Mouse (Mus musculus) 3134 (cell line): Measurements from ENCODE around the gene Bhlhe41.

ENCODE experiments used
- DNase-seq: peaks from one replicate; pipeline ENCODE4 v3.0.0-alpha.2; 2011; ENCODE audit warnings: low spot score; ENCODE audit not compliant: insufficient read length; ENCODE audit errors: extremely low read depth

The Bhlhe41 gene

DNA sequence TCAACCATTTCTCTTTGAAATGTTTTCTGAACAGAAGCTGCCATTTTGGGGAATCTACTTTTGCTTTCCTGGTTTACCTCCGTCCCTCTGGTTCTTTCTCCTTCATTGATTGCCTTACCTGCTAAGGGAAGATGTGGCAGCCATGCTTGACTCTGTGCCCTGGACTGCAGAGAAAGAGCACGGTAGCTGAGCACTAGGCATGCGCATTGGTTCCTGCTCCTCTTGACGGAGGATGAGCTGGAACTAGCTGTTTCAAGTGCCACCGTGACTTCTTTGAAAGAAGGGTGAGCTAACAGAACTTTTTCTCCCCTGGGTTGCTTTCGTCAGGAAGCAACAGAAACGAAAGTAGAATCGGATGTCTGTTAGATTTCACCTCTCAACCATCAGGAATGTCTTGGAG, 17.7 kb downstream of the Bhlhe41 start:
- DNase-seq = no peak

DNA sequence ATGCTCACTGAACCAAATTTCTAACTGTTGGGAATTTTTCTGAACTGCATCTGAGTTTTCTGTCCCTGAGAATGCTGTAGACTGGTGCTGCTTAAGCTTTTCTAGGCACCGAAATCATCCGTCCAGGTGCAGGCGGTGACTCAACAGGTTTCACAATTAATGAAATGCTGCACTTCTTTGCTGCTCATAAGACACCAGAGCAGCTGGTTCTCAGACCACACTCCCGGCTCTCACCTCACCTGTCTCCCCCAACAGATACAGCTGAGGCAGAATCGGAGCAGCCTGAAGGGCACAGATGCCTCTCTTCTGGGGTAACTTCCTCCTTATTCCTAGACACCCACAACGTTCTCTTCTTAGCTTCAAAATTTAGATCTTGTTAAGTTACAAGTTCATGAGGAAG, 18.4 kb downstream of the Bhlhe41 start:
- no peak for DNase-seq

DNA sequence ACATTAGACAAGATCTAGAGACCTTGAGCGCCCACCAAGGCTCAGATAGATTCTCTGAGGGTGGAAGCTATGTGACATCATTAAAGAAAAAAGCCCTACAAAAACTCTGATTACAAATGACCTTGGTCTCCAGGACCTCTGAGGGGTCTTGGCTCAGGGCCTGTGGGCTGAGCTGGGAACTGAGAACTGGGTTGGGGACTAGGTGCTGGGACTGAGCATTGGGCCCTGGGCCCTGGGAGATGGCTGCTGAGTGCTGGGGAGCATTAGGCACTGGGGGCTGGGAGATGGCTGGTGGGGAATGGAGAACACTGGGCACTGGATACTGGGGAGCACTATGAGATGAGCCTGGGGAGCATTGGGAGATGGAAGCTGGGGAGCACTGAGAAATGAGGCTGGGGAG, 19.3 kb downstream of the Bhlhe41 start:
- DNase-seq = no peak

DNA sequence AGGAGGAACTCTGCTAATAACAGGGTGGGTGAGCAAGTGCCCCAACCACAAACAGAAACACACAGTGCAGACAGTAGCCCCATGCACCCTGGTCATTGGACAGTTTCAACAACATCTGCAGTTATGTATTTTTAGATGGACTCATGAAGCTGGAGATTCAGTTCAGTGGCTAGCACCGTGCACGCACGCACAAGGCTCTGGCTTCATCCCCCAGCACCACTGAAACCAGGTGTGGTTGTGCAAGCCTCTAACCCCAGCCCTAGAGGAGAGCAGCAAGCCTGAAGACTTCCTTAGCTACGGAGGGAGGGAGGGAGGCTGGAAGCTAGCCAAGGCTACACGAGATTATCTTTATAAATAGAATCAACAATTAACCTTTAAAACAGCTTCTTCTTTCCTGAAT, 19.7 kb downstream of the Bhlhe41 start:
- DNase-seq = no peak

DNA sequence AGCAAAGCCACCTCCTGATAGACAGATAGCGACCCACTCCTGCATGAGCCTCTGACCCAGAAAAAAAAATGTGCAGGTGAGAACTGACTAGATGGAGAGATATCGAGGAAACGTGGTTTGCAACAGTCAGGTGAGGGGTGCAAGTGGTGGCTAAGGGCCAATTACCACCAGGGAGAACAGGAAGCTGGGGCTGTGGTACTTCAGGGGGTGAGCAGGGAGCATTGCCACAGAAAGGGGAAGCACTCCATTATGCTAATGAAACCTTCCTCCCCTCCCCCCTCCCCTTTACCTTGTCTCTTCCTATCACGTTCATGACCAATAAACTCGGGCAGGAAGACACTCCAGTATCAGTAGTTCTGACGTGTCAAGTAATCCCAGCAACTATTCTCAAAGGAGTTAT, 30.0 kb downstream of the Bhlhe41 start:
- DNase-seq = no peak

DNA sequence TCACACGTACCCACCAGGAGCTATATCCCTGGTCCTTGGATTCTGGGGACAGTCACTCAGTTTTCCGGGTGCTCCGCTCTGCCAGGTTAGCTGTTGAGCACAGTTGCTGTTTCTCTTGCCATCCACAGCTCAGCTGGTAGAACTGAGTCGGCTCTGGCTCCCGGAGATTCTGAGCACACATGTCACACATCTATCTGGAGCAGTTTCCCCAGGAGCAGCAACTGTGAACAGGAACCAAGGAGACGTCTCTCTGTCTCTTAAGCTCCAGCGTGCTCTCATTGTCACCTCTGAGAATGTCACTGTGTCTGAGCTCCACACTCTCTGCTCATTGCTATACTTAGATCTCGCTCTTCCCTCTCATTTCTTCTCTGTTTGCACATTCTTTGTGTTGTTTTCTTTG, 32.4 kb downstream of the Bhlhe41 start:
- no peak for DNase-seq

DNA sequence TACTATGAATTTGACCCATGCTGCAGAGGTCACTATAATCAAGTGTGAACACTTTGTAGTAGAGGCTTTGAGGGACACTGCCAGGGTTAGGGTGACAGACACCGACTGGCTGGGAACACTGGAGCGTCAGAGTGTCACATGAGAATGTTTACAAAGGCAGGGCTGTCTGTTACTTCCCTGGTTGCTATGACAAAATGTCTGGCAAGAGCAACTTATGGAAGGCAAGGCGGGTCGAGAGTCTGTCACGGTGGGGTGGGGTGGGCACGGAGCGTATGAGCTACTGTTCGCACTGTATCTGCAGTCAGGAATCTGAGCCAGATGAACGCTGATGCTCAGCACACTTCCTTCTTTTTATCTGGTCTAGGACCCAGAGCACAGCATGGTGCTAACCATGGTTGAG, 34.7 kb downstream of the Bhlhe41 start:
- DNase-seq = no peak

DNA sequence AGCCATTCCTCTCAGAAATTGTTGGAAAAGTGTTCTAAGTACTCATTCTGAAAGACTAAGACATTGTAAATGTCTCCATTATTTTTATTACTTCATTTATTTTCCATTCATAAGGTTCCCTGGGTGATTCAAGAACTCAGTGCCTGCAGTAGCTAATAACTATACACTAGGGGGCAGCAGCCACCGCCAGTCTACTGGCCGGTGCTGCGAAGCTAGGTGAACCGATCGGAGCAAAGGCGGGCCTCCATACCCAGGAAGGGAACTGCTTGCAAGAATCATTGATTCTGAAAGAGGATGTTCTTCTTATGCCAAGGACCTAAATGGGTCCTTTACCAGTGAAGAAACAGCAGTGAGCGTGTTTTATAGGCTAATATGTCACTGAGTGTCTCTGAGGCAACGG, 35.2 kb downstream of the Bhlhe41 start:
- DNase-seq = peak; percentile 72

DNA sequence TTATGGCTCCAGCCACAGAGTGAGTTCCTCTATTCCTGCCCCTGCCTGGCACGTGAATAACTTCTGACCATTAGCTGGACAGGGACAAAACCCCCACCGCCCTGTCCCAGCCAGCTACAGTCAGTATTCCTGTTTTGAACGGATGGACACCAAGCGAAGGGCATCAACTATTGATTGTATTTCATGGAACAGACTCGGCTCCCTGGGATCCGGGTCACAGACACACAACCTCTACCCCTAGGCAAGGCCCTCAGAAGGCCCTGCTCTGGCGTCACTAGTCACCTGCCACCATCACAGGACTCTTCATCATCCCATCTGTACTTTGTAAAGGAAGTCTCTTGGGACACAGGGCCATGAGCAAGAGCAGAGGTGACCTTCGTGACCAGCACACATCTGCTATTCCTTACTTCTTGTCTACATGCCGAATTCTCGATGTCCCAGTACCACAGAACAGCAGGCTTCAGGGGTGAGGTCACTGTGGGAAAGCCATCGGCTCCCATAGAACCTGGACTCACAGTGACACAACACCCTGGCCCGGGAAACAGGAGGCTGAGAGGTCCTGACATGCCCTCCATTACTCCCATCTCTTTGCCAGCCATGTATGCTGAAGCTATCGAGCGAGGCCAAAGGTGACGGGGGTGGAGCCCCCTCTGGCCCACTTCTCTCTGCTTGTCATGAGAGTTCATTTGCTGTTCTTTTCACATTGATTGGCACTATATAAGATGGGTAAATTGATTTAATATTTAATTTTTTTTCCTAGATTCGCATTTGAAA, 36.1 kb downstream of the Bhlhe41 start:
- no peak for DNase-seq

DNA sequence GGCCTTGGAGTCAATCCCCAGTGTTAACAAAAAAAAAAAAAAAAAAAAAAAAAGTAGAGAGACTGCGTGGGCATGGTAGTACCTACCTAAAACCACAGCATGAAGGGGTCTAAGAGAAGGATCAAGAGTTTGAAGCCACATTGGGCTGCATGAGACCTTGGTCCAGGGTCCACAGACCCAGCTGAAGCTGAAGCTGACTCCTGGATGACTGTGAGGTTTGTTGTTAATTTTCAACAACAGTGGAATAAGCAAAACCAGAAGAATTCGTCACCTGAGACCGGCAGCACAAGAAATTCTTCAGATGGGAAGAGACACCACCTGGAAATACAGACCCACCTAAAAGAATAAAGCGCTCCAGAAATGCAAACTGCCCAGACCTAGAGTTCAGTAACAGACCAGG, 39.1 kb downstream of the Bhlhe41 start:
- DNase-seq = no peak

DNA sequence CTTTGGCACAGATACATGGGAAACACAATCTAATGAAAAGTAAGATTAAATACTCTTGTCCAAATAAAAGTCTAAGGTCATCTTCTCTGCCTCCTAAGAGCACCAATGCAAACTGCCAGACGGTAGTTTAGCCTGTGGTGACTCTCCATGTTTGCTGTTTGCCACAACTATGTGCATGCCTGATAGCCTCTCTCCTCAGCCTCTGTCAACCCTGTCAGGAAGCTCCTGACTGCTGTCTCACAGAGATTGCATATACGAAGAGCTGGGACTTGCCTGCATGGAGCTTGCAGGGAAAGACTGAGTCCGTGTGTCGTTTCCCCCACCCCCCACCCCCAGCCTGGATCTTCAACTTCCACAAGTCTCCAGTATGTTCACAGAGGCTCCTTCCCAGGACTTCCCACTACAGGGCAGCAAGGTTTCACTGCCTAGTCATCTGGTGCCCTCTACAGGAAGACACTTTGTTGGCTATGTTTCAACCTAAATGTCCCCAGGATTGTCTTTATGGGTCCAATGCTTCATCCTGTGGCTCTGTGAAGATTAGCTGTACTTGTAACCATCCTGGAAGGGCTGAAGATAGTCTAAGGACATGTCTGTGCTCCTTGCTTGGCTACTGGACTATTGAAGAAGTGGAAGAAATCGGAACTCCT, 41.6 kb downstream of the Bhlhe41 start:
- DNase-seq = no peak

DNA sequence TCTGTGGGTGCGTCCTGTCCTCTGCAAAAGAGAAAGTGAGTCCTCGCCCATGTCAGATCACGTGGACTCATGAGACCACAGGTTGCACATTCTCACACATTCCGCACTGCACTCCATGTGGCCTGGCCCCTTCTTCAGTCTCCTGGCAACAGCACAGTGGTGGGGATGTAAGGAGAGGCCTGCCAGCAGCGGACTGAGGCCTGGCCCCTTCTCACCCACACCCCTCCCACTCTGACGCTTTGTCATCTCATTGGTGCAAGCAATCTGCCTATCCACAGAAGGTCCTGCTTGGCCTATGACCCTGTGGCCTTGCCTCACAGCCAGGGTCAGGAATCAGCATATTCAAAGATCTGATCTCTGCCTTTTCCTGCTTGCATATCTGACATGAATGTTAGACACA, 42.3 kb downstream of the Bhlhe41 start:
- DNase-seq = no peak

DNA sequence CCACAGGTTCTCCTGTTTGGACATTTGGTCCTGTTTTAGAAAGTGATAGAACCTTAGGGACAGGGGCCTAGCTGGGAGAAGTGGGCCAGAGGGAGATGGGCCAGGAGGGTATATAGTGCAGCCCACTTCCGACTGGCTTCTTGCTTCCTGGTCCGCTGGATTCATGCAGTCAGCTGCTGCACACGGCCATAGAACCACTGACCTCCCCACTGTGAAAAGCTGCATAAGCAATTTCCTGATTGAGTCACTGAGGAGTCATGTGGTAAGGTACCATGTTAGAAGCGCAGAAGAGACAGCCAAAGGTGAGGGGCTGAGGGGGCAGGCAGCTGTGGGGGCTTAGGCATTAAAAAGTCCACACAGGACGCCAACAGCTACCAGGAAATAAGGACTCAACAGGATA, 43.1 kb downstream of the Bhlhe41 start:
- DNase-seq = no peak

DNA sequence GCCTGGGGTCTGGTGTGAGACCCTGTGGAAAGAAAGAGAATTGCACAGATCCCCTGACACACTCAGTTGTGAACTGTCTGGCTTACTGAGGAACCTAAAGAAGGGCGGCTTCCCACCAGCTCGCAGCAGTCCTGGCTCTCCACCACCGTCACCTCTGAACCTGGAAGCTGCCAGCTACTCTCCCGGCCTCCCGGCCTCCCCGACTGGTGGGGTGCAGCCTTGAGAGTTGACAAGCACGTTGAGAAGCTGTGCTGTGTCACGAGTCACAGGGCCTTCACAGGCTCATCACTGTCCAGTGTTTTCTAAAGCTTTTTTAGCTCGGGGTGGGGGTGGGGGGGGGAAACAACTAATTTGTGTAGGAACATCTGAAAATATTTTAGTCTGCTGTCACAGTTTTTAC, 46.2 kb downstream of the Bhlhe41 start:
- DNase-seq = no peak

DNA sequence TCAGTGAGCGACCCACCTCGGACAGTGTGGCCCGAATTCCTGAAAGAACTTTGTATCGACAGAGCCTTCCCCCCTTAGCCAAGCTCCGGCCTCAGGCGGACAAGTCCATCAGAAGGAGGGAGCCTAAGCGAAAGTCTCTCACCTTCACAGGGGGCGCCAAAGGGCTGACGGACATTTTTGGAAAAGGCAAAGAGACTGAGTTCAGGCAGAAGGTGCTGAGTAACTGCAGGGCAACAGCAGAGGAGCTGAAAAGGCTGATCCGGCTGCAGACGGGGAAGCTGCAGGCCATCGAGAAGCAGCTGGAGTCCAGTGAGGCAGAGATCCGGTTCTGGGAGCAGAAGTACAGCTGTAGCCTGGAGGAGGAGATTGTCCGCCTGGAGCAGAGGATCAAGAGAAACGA, 50.2 kb downstream of the Bhlhe41 start:
- no peak for DNase-seq

DNA sequence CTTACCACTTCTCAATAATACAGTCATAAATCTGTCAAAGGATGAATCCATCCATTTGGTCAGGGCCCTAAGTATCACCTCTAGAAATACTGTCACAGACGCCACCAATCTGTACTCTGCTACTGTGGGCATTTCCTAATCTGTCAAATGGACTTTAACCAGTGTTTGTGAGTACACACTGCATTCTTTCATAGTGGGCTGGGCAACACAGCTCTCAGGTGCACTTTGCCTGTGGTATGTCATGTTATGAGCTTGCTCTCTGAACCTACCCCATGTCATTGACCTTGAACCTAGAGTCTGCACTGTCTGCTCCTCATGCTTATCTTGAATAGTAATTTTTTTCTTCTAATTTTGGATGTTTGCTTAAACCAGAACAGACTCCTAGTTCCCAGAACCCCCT, 54.2 kb downstream of the Bhlhe41 start:
- no peak for DNase-seq

DNA sequence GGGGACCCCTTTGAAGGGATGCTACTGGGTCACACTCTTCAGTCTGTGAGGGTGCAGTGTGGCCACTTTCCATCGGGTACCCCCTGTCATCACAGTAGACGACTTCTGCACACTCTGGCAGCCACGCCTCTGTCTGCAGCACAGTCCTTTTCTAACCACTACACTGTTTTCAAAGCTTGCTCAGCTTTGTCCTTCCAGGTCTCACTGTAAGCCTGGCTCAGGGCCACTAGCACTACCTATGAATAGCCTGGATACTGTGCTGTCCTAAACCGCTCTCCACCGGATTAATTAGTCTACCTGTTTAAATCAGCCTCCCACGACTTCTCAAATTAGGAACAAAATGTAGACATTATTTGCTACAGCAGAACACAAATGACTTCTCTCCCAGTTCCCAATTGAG, 55.3 kb downstream of the Bhlhe41 start:
- no peak for DNase-seq

DNA sequence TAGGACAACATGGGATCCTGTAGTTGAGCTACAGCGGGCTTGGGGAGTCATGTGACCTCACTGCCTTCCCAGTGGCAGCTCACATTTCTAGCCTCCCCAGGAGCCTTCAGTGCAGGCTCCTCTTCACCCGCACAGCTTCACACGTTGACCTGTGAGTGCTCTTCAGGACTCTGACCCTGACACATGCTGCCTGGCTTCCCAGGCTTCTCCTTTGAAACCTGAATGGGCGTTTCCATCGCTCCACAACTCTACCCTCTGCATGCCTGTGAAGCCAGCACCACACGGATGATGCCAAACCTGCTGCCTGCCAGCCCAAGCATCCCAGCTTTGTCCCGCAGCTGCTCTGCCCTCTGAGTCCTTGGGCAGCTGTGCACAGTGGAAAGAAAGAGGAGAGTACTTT, 55.8 kb downstream of the Bhlhe41 start:
- no peak for DNase-seq
